Mouse (Mus musculus): Measurements from ENCODE around the gene Ccl27a.
A peak's percentile ranks its signal among the peaks of the same experiment; 100 is the strongest.

Gene Ccl27a

GRCm38 (mm10) chr4:41755338-41756305, 18.4 kb downstream of the Ccl27a start, which contains the start of gene Sigmar1:
Gene Sigmar1 (minus strand): TSS chr4:41756157.
- peak; percentile 75 to 76 for DNase-seq (ENCODE audit: low spot score in 2 of 2)

- no peak for DNase-seq (ENCODE audit: low spot score in 2 of 2)
Observed at GRCm38 (mm10) chr4:41754797-41755337, 19.2 kb downstream of the Ccl27a start, which contains the start of gene Galt. Gene Galt (plus strand): TSS chr4:41755228.

- no peak for DNase-seq (ENCODE audit: low spot score in 2 of 2)
Observed at GRCm38 (mm10) chr4:41745021-41745420, 29.0 kb downstream of the Ccl27a start.

GRCm38 (mm10) chr4:41744131-41744530, 29.9 kb downstream of the Ccl27a start:
- no peak for DNase-seq (ENCODE audit: low spot score in 2 of 2)

GRCm38 (mm10) chr4:41741158-41741560, 32.9 kb downstream of the Ccl27a start:
- DNase-seq (ENCODE audit: low spot score in 2 of 2), result peak; percentile 88 to 92

- DNase-seq (ENCODE audit: low spot score in 2 of 2), result peak; percentile 58 to 64
Observed at GRCm38 (mm10) chr4:41740380-41741157, 33.5 kb downstream of the Ccl27a start.

- no peak for DNase-seq (ENCODE audit: low spot score in 2 of 2)
Observed at GRCm38 (mm10) chr4:41739260-41739659, 34.8 kb downstream of the Ccl27a start.

GRCm38 (mm10) chr4:41738256-41738603, 35.8 kb downstream of the Ccl27a start:
- no peak for DNase-seq (ENCODE audit: low spot score in 2 of 2)

GRCm38 (mm10) chr4:41737602-41738255, 36.3 kb downstream of the Ccl27a start:
- peak; percentile 64 to 73 for DNase-seq (ENCODE audit: low spot score in 2 of 2)

- no peak for DNase-seq (ENCODE audit: low spot score in 2 of 2)
Observed at GRCm38 (mm10) chr4:41731052-41731765, 42.8 kb downstream of the Ccl27a start, which contains the start of gene Arid3c. Gene Arid3c (minus strand): TSS chr4:41731142.

- no peak for DNase-seq (ENCODE audit: low spot score in 2 of 2)
Observed at GRCm38 (mm10) chr4:41726826-41727621, 47.0 kb downstream of the Ccl27a start.

GRCm38 (mm10) chr4:41722918-41723351, 51.1 kb downstream of the Ccl27a start, which contains the start of gene Dctn3:
Gene Dctn3 (minus strand): TSS chr4:41723170.
- DNase-seq (ENCODE audit: low spot score in 2 of 2), result peak; percentile 84 to 91

All from frontal cortex, postnatal 14 days (tissue).